Mouse (Mus musculus) limb, embryonic 15.5 days (tissue): ENCODE data around the gene Isca1. TPM values are rescaled to one million over a fixed set of nuclear protein-coding genes. Genes with fewer than 3 reads are reported as not detected.

ENCODE experiments used
- ATAC-seq: fragments of 200-750 bp; cut with Nextera tagmentation; 2 replicates; pipeline ENCODE4 v1.8.0; 2017; ENCODE audit warnings: low read depth, moderate TSS enrichment; ENCODE audit not compliant: insufficient number of reproducible peaks, low FRiP score, low TSS enrichment
- H3K27ac ChIP-seq: fragments of 300-500 bp; sonication (generic); 2 replicates; pipeline ENCODE4 v1.5.1; 2015; ENCODE audit warnings: moderate library complexity, mild to moderate bottlenecking, inconsistent platforms
- H3K27me3 ChIP-seq: fragments of 300-500 bp; sonication (generic); 2 replicates; pipeline ENCODE4 v1.6.1; 2015; ENCODE audit warnings: inconsistent platforms
- H3K36me3 ChIP-seq: fragments of 300-500 bp; sonication (generic); 2 replicates; pipeline ENCODE4 v1.6.1; 2015; ENCODE audit warnings: inconsistent platforms
- H3K4me1 ChIP-seq: fragments of 300-500 bp; sonication (generic); 2 replicates; pipeline ENCODE4 v1.6.1; 2015; ENCODE audit warnings: inconsistent platforms
- H3K4me2 ChIP-seq: fragments of 300-500 bp; sonication (generic); 2 replicates; pipeline ENCODE4 v1.6.1; 2015; ENCODE audit warnings: mild to moderate bottlenecking, inconsistent platforms
- H3K4me3 ChIP-seq: fragments of 300-500 bp; sonication (generic); 2 replicates; pipeline ENCODE4 v1.5.1; 2015; ENCODE audit warnings: mild to moderate bottlenecking, inconsistent platforms
- H3K9ac ChIP-seq: fragments of 300-500 bp; sonication (generic); 2 replicates; pipeline ENCODE4 v1.6.1; 2015; ENCODE audit warnings: inconsistent platforms
- H3K9me3 ChIP-seq: fragments of 300-500 bp; sonication (generic); 2 replicates; pipeline ENCODE4 v1.6.1; 2016; ENCODE audit warnings: inconsistent platforms
- WGBS: fragments of 180-500 bp; shearing (Covaris S2); methylation state at CpG from one replicate; pipeline ENCODE4 v1.1.7; 2015; 5-methylcytosine and 5-hydroxymethylcytosine counted together
- polyA plus RNA-seq: library from polyadenylated mRNA; unstranded; fragments of >200 nt; fragmentation: Nextera tagmentation; extraction: Ambion mirVana; gene quantifications from 2 replicates; pipeline ENCODE4 v1.2.1, GENCODE M21; 2015

Isca1 gene
- polyA plus RNA-seq, 1 experiment from 2014 or later = 111 TPM

DNA sequence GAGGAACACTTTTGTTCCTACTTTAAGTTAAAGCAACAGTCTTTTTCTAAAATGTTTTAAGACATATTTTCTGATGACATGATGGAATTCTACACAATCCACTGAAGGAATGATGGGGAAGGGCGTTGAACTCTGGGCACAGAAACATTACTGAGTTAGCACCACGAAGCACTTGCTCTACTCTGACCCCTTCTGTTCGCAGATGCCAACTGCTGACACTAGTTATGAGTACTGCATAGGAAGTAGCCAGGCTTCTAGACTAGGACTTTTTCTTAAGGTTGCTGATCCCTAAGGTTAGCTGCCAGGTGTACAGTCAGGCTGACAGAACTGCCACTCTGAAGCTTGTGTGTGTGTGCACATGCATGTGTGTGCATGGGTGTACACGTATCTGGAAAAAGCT is 9.6 kb upstream of the Isca1 start:
- Histone ChIP-seq H3K9me3 (no peaks in the 10 kb centered on the region), H3K27me3 (no peaks in the 10 kb centered on the region), H3K9ac (no peak overlapping the region), H3K27ac (no peak overlapping the region), H3K4me2 (no peak overlapping the region), H3K4me3 (no peak overlapping the region), H3K36me3 (peaks cover 93% of the 10 kb centered on the region), H3K4me1 (no peaks in the 10 kb centered on the region)
- ATAC-seq = no peak
- WGBS = 85% methylated on average over 4 of the region's 4 CpGs

DNA sequence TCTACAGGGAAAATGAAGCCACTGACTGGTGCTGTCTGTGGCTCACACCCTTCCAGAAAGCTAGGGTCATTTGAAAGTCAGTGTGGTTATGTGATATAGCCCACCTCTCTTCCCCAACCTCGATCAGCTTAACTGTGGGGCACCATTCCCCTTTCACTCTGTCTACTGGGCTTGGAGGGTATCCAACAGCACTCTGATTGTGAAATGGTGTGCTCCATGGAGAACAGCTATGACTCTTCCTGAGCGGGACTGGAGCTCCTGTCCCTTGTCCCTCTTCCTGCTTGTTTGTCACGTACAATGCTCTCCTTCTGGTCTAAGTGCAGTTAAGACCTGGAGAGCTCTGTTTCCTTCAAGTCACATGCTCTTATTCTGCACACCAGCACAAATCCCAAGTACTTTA is 5.6 kb upstream of the Isca1 start:
- H3K9me3 ChIP-seq = no peaks in the 10 kb centered on the region
- no peaks in the 10 kb centered on the region for H3K27me3 ChIP-seq
- no peak for ATAC-seq
- WGBS = 85% methylated on average over 3 of the region's 3 CpGs
- no peak overlapping the region for H3K4me3 ChIP-seq
- H3K9ac ChIP-seq = no peak overlapping the region
- no peak overlapping the region for H3K4me2 ChIP-seq
- no peak overlapping the region for H3K27ac ChIP-seq
- H3K4me1 ChIP-seq = peaks cover 11% of the 10 kb centered on the region; the same call in 1 of the 2 replicates
- peaks cover 79% of the 10 kb centered on the region for H3K36me3 ChIP-seq

- peaks cover 43% of the 10 kb centered on the region for H3K36me3 ChIP-seq
- ATAC-seq = no peak
- H3K9me3 ChIP-seq = no peaks in the 10 kb centered on the region
- peak overlapping the region; percentile 99 for H3K27ac ChIP-seq
- no peaks in the 10 kb centered on the region for H3K27me3 ChIP-seq
- 0 out of 2 replicates have a peak overlapping the region, but pooled peaks have one; percentile 72 for H3K4me2 ChIP-seq
- H3K9ac ChIP-seq = no peak overlapping the region
- H3K4me3 ChIP-seq = 0 out of 2 replicates have a peak overlapping the region, but pooled peaks have one; percentile 60
- WGBS = 36% methylated on average over 9 of the region's 9 CpGs
- H3K4me1 ChIP-seq = peaks cover 40% of the 10 kb centered on the region
These were observed 1.6 kb upstream of the Isca1 start for GRCm38 (mm10) chr13:59771257-59771656.

DNA sequence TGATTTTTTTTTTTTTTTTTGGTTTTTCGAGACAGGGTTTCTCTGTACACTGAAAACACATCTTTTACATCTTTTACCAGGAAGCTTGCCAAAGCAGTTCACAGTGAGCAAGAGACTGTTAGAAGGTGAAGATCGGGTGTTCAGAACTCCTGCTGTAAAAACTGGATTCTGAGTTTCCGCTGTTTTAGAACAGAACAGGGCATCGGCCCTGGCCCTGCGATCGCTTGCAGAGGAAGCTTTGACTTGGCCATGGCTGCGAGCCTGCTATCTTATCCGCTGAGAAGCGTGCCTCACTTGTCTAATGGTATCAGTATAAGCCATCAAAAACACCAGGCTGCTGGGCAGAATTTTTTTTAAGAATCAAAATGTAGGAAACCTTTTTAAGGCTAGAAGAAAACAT is 1.2 kb upstream of the Isca1 start:
- ATAC-seq = no peak
- 58% methylated on average over 9 of the region's 9 CpGs for WGBS
- peaks cover 44% of the 10 kb centered on the region for H3K4me1 ChIP-seq

DNA sequence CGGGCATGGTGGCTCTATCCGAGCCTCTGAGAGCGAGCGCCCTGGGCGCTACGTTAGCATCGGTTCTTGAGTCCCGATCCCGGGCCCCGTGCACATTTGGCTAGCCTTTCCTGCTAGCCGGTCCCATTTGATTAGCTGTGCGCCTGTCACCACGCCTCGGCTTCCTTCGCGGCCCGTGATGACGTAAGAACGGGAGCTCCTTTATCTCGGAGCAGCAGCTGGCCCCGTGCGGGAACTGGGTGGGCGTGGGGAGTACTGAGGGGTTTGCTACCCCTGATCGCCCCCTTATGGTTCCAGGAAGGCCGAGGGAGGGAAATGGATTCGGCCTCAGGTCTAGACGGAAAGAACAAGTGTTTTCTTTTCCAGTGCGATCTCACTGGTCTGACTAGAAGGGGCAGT is 553 bp upstream of the Isca1 start:
- Histone ChIP-seq H3K4me2 (peak overlapping the region; percentile 72), H3K9ac (peak overlapping the region; percentile 61), H3K36me3 (peaks cover 33% of the 10 kb centered on the region), H3K27me3 (no peaks in the 10 kb centered on the region), H3K27ac (peak overlapping the region; percentile 99), H3K4me3 (peak overlapping the region; percentile 60), H3K9me3 (no peaks in the 10 kb centered on the region), H3K4me1 (peaks cover 44% of the 10 kb centered on the region)
- under 1% methylated on average over 28 of the region's 28 CpGs for WGBS
- ATAC-seq = peak; percentile 71

More for the DNA sequence above, 1.2 kb upstream of the Isca1 start:
- peak overlapping the region; percentile 99 for H3K27ac ChIP-seq
- H3K36me3 ChIP-seq = peaks cover 39% of the 10 kb centered on the region
- peak overlapping the region; percentile 72; the same call in 1 of the 2 replicates for H3K4me2 ChIP-seq
- peak overlapping the region; percentile 60; the same call in 1 of the 2 replicates for H3K4me3 ChIP-seq
- no peaks in the 10 kb centered on the region for H3K9me3 ChIP-seq
- peak overlapping the region; percentile 61; the same call in 1 of the 2 replicates for H3K9ac ChIP-seq
- no peaks in the 10 kb centered on the region for H3K27me3 ChIP-seq

- H3K4me1 ChIP-seq = peaks cover 44% of the 10 kb centered on the region
- 26% methylated on average over 13 of the region's 13 CpGs for WGBS
- ATAC-seq = no peak
- no peak overlapping the region for H3K9ac ChIP-seq
- H3K4me3 ChIP-seq = peak overlapping the region; percentile 60
- 0 out of 2 replicates have a peak overlapping the region, but pooled peaks have one; percentile 99 for H3K27ac ChIP-seq
- H3K9me3 ChIP-seq = no peaks in the 10 kb centered on the region
- peaks cover 20% of the 10 kb centered on the region for H3K36me3 ChIP-seq
- H3K4me2 ChIP-seq = peak overlapping the region; percentile 72
- H3K27me3 ChIP-seq = no peaks in the 10 kb centered on the region
These were observed 1.1 kb downstream of the Isca1 start for GRCm38 (mm10) chr13:59768531-59768930.

- Histone ChIP-seq H3K4me3 (no peak overlapping the region), H3K9ac (no peak overlapping the region), H3K4me2 (no peak overlapping the region), H3K4me1 (peaks cover 44% of the 10 kb centered on the region), H3K9me3 (no peaks in the 10 kb centered on the region), H3K27ac (peak overlapping the region; percentile 30), H3K36me3 (peaks cover 17% of the 10 kb centered on the region), H3K27me3 (no peaks in the 10 kb centered on the region)
- ATAC-seq = no peak
- 58% methylated on average over 11 of the region's 11 CpGs for WGBS
These were observed 2.7 kb downstream of the Isca1 start for GRCm38 (mm10) chr13:59766786-59767515.

DNA sequence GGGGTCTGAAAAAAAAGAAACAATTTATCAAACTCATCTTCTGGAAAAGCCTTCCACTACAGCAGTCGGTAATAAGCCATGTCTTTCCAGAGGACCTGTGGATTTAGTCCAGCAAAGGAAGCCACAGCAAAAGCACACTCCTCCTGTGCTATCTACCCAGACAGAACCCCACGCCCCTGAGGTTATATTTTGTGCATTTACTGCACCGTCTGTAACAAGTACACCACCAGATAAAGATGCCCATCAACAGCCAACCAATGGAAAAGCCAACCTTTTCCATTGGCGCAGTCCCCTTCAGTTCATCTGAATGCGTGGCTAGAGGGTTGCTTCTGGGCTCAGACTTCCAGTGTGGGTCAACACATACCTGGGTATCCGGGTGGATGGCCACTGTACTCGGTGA is 6.8 kb downstream of the Isca1 start:
- Histone ChIP-seq H3K9ac (no peak overlapping the region), H3K27ac (no peak overlapping the region), H3K9me3 (no peaks in the 10 kb centered on the region), H3K4me3 (no peak overlapping the region), H3K27me3 (no peaks in the 10 kb centered on the region), H3K4me2 (no peak overlapping the region), H3K4me1 (peaks cover 20% of the 10 kb centered on the region), H3K36me3 (peaks cover 53% of the 10 kb centered on the region)
- 90% methylated on average over 7 of the region's 7 CpGs for whole genome bisulfite sequencing
- no peak for ATAC-seq

DNA sequence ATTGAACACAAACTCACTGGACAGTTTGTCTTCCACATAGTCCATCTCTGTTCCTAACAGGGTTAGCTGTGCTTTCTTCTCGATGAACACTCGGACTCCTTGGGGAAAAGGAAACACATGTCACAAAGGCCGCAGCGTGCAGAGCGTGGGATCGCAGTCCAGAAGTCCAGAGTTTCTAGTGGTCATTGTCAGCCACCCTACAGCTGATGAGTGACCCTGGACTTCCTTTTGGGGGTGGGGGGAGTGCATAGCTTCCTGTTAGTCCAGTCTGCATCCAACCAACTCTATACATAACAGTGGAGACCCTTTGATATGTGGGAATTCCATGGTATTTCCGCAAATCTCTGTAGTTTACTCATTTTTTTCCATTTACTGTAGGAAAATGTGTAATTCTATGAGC is 12.7 kb downstream of the Isca1 start:
- WGBS = 88% methylated on average over 7 of the region's 7 CpGs
- Histone ChIP-seq H3K27ac (no peak overlapping the region), H3K4me2 (no peak overlapping the region), H3K9me3 (no peaks in the 10 kb centered on the region), H3K4me1 (no peaks in the 10 kb centered on the region), H3K9ac (no peak overlapping the region), H3K36me3 (peaks cover 69% of the 10 kb centered on the region), H3K4me3 (no peak overlapping the region), H3K27me3 (no peaks in the 10 kb centered on the region)
- ATAC-seq = no peak

GRCm38 (mm10) chr13:59750310-59750709 is 19.3 kb downstream of the Isca1 start:
- H3K27ac ChIP-seq = no peak overlapping the region
- no peak for ATAC-seq
- H3K4me2 ChIP-seq = no peak overlapping the region
- H3K4me3 ChIP-seq = no peak overlapping the region
- H3K36me3 ChIP-seq = peaks cover 15% of the 10 kb centered on the region
- 33% methylated on average over 12 of the region's 12 CpGs for WGBS
- H3K9ac ChIP-seq = no peak overlapping the region
- no peaks in the 10 kb centered on the region for H3K27me3 ChIP-seq
- peaks cover 6% of the 10 kb centered on the region; the same call in 1 of the 2 replicates for H3K4me1 ChIP-seq
- H3K9me3 ChIP-seq = no peaks in the 10 kb centered on the region

DNA sequence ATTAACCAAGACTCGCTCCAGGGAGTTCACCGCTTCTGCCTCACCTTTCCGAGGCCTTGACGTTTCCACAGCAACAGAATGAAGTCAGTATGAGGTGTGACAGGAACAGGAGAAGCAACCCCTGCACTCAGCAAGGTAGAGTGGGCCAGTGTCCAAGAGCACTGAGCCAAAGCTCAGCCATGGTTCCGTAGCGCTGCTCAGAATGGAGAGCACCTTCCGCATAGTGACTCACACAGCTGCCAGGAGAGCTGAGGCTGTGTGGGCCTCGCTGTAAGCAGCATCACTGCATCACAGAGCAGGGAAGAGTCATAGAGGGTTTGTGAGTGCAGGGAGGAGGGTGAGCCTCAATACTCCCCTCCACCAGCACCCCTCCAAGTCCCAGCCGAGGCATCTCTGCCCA is 22.9 kb downstream of the Isca1 start, which contains the start of gene 1700014D04Rik:
Gene 1700014D04Rik (minus strand): TSS at position 42 of the 400 bp plus-strand sequence.
- H3K4me2 ChIP-seq = no peak within 1 kb of the TSS
- H3K27ac ChIP-seq = no peak within 1 kb of the TSS
- ATAC-seq = no peak
- 81% methylated on average over 9 of the region's 9 CpGs for WGBS
- no peak within 1 kb of the TSS for H3K4me3 ChIP-seq
- H3K36me3 ChIP-seq = no peaks in the 10 kb centered on the region
- H3K4me1 ChIP-seq = peaks cover 6% of the 10 kb centered on the region; the same call in 1 of the 2 replicates
- H3K9me3 ChIP-seq = no peaks in the 10 kb centered on the region
- H3K27me3 ChIP-seq = no peaks in the 10 kb centered on the region
- no peak within 1 kb of the TSS for H3K9ac ChIP-seq

DNA sequence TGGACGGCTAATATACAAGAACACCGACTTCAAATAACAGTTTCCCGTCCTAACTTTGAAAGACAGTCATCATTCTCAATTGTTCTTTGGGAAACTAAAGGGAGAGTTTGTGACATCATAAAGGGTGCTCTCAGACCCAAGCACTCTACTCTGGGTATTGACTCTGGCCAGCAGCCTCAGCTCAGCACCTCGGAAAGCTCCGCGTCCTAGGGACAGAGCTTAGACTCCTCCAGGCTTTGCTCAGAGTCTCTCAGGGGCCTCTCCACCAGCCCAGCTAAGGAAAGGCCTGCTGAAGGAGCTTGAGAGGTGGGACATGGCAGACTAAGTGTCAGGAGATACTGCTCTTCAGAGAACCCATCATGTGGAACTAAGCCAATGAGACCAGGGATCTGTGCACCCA is 23.4 kb downstream of the Isca1 start:
- WGBS = 66% methylated on average over 6 of the region's 6 CpGs

More for the DNA sequence above, 23.4 kb downstream of the Isca1 start:
- no peak for ATAC-seq
- Histone ChIP-seq H3K9me3 (no peaks in the 10 kb centered on the region), H3K4me3 (no peak overlapping the region), H3K4me1 (peaks cover 6% of the 10 kb centered on the region; the same call in 1 of the 2 replicates), H3K9ac (no peak overlapping the region), H3K27ac (no peak overlapping the region), H3K27me3 (no peaks in the 10 kb centered on the region), H3K36me3 (no peaks in the 10 kb centered on the region), H3K4me2 (no peak overlapping the region)
